Mouse (Mus musculus) lung, embryonic 14.5 days (tissue): ENCODE results near the gene Psma3. TPM values are rescaled to one million over a fixed set of nuclear protein-coding genes. Genes with fewer than 3 reads are reported as not detected.

Experiments
- ATAC-seq: fragments of 200-750 bp; cut with Nextera tagmentation; 2 replicates; pipeline ENCODE4 v1.8.0; 2017; ENCODE audit warnings: mild to moderate bottlenecking, moderate TSS enrichment, moderate library complexity; ENCODE audit not compliant: insufficient read depth
- DNase-seq: peaks from one replicate; pipeline ENCODE4 v3.0.0-alpha.2; 2015
- H3K27ac ChIP-seq: fragments of 300-500 bp; sonication (generic); 2 replicates; pipeline ENCODE4 v1.5.1; 2014; ENCODE audit warnings: low read depth, mild to moderate bottlenecking, moderate library complexity
- H3K27me3 ChIP-seq: fragments of 300-500 bp; sonication (generic); 2 replicates; pipeline ENCODE4 v1.6.1; 2014; ENCODE audit warnings: low read length, control low read depth; ENCODE audit not compliant: insufficient read depth
- H3K36me3 ChIP-seq: fragments of 300-500 bp; sonication (generic); 2 replicates; pipeline ENCODE4 v1.6.1; 2014; ENCODE audit warnings: control low read depth; ENCODE audit not compliant: insufficient read depth
- H3K4me1 ChIP-seq: fragments of 300-500 bp; sonication (generic); 2 replicates; pipeline ENCODE4 v1.6.1; 2014; ENCODE audit warnings: antibody characterized with exemption, control low read depth; ENCODE audit not compliant: insufficient read depth
- H3K4me2 ChIP-seq: fragments of 300-500 bp; sonication (generic); 2 replicates; pipeline ENCODE4 v1.6.1; 2014; ENCODE audit warnings: mild to moderate bottlenecking
- H3K4me3 ChIP-seq: fragments of 300-500 bp; sonication (generic); 2 replicates; pipeline ENCODE4 v1.5.1; 2014; ENCODE audit warnings: low read depth, low read length
- H3K9ac ChIP-seq: fragments of 300-500 bp; sonication (generic); 2 replicates; pipeline ENCODE4 v1.6.1; 2014
- H3K9me3 ChIP-seq: fragments of 300-500 bp; sonication (generic); 2 replicates; pipeline ENCODE4 v1.6.1; 2016; ENCODE audit warnings: low read depth, low read length, control low read depth
- CTCF ChIP-seq: IDR thresholded peaks from 2 replicates; pipeline ENCODE4 v1.5.1; 2016; ENCODE audit warnings: antibody characterized with exemption, low read depth
- WGBS: fragments of 180-500 bp; shearing (Covaris S2); extraction: QIAGEN DNeasy Blood & Tissue Kit; methylation state at CpG from one replicate; pipeline ENCODE4 v1.1.7; 2014; 5-methylcytosine and 5-hydroxymethylcytosine counted together
- polyA plus RNA-seq: library from polyadenylated mRNA; unstranded; fragments of >200 nt; fragmentation: Nextera tagmentation; extraction: Ambion mirVana; gene quantifications from 2 replicates; pipeline ENCODE4 v1.2.1, GENCODE M21; 2014

Gene Psma3
- polyA plus RNA-seq, 1 experiment from 2014 or later: 650 TPM

- Histone ChIP-seq H3K4me2 (no peak overlapping the region), H3K9me3 (no peaks in the 10 kb centered on the region), H3K36me3 (peaks cover 69% of the 10 kb centered on the region), H3K4me1 (no peaks in the 10 kb centered on the region), H3K27ac (no peak overlapping the region), H3K4me3 (no peak overlapping the region), H3K9ac (no peak overlapping the region), H3K27me3 (no peaks in the 10 kb centered on the region)
- no peak for TF ChIP-seq CTCF
- WGBS: 82% methylated on average over 8 of the region's 8 CpGs
- ATAC-seq: no peak
- DNase-seq: no peak
Measured at GRCm38 (mm10) chr12:71030260-71030659, 55.8 kb downstream of the Psma3 start.

- no peak for TF ChIP-seq CTCF
- H3K4me1 ChIP-seq: no peaks in the 10 kb centered on the region
- WGBS: 92% methylated on average over 5 of the region's 5 CpGs
- H3K9ac ChIP-seq: no peak overlapping the region
- H3K27me3 ChIP-seq: no peaks in the 10 kb centered on the region
- no peak for DNase-seq
- no peak overlapping the region for H3K4me3 ChIP-seq
- no peak overlapping the region for H3K27ac ChIP-seq
- H3K36me3 ChIP-seq: peaks cover 67% of the 10 kb centered on the region
- H3K9me3 ChIP-seq: no peaks in the 10 kb centered on the region
- H3K4me2 ChIP-seq: no peak overlapping the region
- no peak for ATAC-seq
Measured at GRCm38 (mm10) chr12:71030722-71031121, 56.3 kb downstream of the Psma3 start.

GRCm38 (mm10) chr12:71035826-71036225, 61.4 kb downstream of the Psma3 start:
- H3K27me3 ChIP-seq: no peaks in the 10 kb centered on the region
- DNase-seq (no peak), ATAC-seq (no peak)
- WGBS: 94% methylated on average over 4 of the region's 4 CpGs
- H3K27ac ChIP-seq: no peak overlapping the region
- no peak overlapping the region for H3K4me2 ChIP-seq
- H3K9me3 ChIP-seq: no peaks in the 10 kb centered on the region
- peaks cover 71% of the 10 kb centered on the region for H3K36me3 ChIP-seq
- H3K9ac ChIP-seq: no peak overlapping the region
- no peak for TF ChIP-seq CTCF
- no peaks in the 10 kb centered on the region for H3K4me1 ChIP-seq
- no peak overlapping the region for H3K4me3 ChIP-seq

- WGBS: 87% methylated on average over 12 of the region's 12 CpGs
- no peaks in the 10 kb centered on the region for H3K4me1 ChIP-seq
- peaks cover 71% of the 10 kb centered on the region for H3K36me3 ChIP-seq
Measured at GRCm38 (mm10) chr12:71036729-71037404, 62.4 kb downstream of the Psma3 start.

GRCm38 (mm10) chr12:71040462-71040861, 66.0 kb downstream of the Psma3 start:
- no peak overlapping the region for H3K4me2 ChIP-seq
- no peak overlapping the region for H3K27ac ChIP-seq
- DNase-seq (peak; percentile 24), ATAC-seq (no peak)
- no peak for TF ChIP-seq CTCF
- H3K9me3 ChIP-seq: no peaks in the 10 kb centered on the region
- no peak overlapping the region for H3K4me3 ChIP-seq
- no peak overlapping the region for H3K9ac ChIP-seq
- WGBS: 83% methylated on average over 7 of the region's 7 CpGs
- H3K36me3 ChIP-seq: peaks cover 78% of the 10 kb centered on the region
- H3K27me3 ChIP-seq: no peaks in the 10 kb centered on the region
- H3K4me1 ChIP-seq: no peaks in the 10 kb centered on the region

More at GRCm38 (mm10) chr12:71036729-71037404, 62.4 kb downstream of the Psma3 start:
- Histone ChIP-seq H3K27me3 (no peaks in the 10 kb centered on the region), H3K27ac (no peak overlapping the region), H3K4me3 (no peak overlapping the region), H3K4me2 (no peak overlapping the region), H3K9ac (no peak overlapping the region), H3K9me3 (no peaks in the 10 kb centered on the region)
- TF ChIP-seq CTCF: no peak
- ATAC-seq: no peak
- DNase-seq: no peak

- Histone ChIP-seq H3K9ac (no peak overlapping the region), H3K9me3 (no peaks in the 10 kb centered on the region), H3K27me3 (no peaks in the 10 kb centered on the region), H3K36me3 (peaks cover 76% of the 10 kb centered on the region), H3K4me2 (no peak overlapping the region), H3K4me3 (no peak overlapping the region), H3K27ac (no peak overlapping the region), H3K4me1 (peaks cover under 1% of the 10 kb centered on the region; the same call in 1 of the 2 replicates)
- no peak for TF ChIP-seq CTCF
- DNase-seq: no peak
- no peak for ATAC-seq
- 96% methylated on average over 1 of the region's 1 CpGs for WGBS
Measured at GRCm38 (mm10) chr12:71042451-71042850, 68.0 kb downstream of the Psma3 start.

- ATAC-seq (no peak), DNase-seq (no peak)
- TF ChIP-seq CTCF: no peak
- no peak overlapping the region for H3K9ac ChIP-seq
- H3K27ac ChIP-seq: no peak overlapping the region
- no peak overlapping the region for H3K4me3 ChIP-seq
- H3K9me3 ChIP-seq: no peaks in the 10 kb centered on the region
- 90% methylated on average over 3 of the region's 3 CpGs for WGBS
- peaks cover 66% of the 10 kb centered on the region for H3K36me3 ChIP-seq
- H3K27me3 ChIP-seq: no peaks in the 10 kb centered on the region
- no peak overlapping the region for H3K4me2 ChIP-seq
- peaks cover 4% of the 10 kb centered on the region; the same call in 1 of the 2 replicates for H3K4me1 ChIP-seq
Measured at GRCm38 (mm10) chr12:71043571-71043970, 69.2 kb downstream of the Psma3 start.
